Mouse (Mus musculus) lung, postnatal 25 days (tissue): Measurements from ENCODE around the gene Olfr1281.
"Not testable (repeated sequence)": the region's sequence is repeated elsewhere in the genome, so short reads cannot be mapped to it uniquely, and the experiment has no call there.

Source experiments
- DNase-seq: peaks from one replicate; pipeline ENCODE4 v3.0.0; 2022; ENCODE audit warnings: low spot score

Olfr1281 gene

DNA sequence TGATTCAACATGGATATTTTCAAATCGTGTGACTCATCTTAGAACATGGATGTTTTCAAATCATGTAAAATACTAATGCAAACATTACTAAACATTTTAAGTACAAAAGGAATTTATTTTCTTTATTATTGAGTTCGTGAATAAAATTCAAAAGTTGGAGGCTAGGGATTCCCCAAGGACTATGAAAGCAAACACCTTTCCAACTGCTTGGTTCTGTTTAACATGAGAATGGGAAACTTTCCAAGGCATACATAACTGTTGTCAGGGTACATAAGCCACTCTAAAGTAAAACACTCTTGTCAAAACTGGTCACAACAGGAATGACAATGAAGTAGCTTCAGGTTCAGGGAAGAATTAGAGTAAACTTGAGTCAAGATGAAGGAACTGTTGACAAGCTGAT lies at the start of gene Olfr1281:
Gene Olfr1281, plus strand, starts transcription at position 301 of the 400 bp plus-strand sequence.
- no peak for DNase-seq

DNA sequence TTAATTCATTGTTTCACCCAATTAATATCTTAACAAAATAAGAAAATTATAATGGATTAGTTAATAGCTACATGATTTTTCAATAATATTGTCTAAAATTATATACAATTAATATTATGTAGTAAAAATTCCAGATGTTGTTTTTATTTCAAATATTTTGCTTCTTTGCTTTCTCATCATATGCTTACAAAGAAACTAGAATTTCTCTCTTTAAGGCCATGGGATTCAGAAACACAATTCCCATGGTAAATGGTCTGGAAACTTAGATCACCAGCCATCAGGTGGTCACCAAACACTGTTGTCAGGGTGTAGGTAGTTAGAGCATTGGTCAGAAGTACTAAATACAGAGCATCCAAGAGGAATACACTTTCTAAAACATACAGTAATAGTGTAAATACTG lies 36.5 kb upstream of the Olfr1281 start, which contains the start of gene Olfr1278:
Gene Olfr1278, plus strand, starts transcription at position 301 of the 400 bp plus-strand sequence.
- no peak for DNase-seq

DNA sequence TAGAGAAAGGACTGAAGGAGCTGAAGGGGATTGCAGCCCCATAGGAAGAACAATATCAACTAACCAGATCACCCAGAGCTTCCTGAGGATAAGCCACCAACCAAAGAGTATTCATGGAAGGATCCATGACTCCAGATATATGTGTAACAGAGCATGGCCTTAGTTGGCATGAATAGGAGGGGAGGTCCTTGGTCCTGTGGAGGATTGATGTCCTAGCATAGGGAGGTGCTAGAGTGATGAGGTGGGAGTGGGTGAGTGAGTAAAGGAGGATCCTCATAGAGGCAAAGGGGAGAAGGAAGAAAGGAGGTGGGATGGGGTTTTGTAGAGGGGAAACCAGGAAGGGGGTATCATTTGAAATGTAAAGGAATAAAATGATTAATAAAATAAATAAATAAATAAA lies 27.8 kb upstream of the Olfr1281 start:
- DNase-seq: no peak

DNA sequence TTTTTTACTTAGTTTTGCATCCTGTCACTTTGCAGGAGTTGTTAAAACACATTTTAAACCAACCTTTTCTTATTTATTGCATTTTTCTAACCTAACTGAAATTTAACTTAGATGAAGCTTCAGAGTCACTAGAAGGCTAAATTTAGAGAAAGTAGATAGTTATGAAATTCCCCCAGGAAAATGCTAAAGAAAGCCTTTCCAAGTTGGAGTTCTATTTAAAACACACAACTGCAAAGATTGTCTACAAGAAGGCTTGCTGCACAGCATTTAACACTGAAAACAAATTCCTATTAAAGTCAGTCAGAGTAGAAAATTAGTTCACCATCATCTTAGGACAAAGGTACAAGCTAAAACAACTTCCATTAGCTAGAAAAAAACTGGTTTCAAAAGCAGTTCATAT lies 25.9 kb upstream of the Olfr1281 start, which contains the start of gene Olfr1279:
Gene Olfr1279, plus strand, starts transcription at position 262 of the 400 bp plus-strand sequence.
- no peak for DNase-seq

DNA sequence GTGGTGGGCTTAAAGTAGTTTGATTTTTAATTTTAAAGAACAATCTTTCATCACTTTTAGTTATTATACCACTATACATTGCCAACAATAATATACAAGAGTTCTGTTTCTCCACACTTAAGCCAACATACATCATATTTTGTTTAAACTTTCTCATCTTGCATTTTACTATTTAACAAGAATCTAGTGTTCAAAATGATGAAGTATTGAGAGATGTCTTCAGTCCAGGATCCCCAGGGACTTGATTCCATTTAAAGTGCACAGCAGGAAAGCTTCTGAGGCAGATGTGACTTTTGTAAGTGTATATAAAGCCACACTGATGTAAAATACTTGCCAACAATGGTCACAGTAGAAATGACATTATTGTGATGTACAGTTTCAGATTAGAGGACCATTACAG lies 12.6 kb upstream of the Olfr1281 start, which contains the start of gene Olfr1280:
Gene Olfr1280, plus strand, starts transcription at position 301 of the 400 bp plus-strand sequence.
- DNase-seq: no peak

DNA sequence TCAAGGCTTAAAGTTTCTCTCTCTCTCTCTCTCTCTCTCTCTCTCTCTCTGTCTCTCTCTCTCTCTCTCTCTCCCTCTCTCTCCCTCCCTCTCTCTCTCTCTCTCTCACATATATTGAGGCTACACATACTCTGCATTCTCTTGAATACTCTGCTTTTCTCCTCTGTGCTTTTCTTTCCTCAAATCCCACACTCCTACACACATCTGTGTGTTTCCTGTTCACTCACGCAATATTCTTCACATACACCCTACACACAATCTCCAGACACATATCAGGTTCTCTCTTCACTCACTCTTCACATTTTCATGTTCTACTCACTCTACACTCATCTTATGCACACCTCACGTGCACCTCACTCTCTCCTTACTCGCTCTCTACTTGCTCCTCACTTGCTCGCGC lies 7.4 kb downstream of the Olfr1281 start:
- not testable (repeated sequence) for DNase-seq

DNA sequence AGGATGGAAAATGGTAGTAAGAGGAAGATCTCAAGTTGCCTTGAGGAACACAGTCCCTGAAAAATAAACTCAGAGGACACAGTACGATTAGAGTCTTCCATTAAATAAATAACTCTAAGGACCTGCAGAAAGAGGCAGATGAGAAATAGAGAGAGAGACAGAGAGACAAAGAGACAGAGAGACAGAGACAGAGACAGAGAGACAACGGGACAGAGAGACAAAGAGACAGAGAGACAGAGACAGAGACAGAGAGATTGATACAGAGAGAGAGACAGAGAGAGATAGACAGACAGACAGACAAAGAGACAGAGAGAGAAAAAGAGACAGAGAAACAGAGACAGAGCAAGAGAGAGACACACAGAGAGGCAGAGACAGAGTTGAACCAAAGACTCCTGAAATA lies 9.7 kb downstream of the Olfr1281 start, which contains the start of gene Olfr1282:
Gene Olfr1282, minus strand, starts transcription at position 101 of the 400 bp plus-strand sequence.
- no peak for DNase-seq

DNA sequence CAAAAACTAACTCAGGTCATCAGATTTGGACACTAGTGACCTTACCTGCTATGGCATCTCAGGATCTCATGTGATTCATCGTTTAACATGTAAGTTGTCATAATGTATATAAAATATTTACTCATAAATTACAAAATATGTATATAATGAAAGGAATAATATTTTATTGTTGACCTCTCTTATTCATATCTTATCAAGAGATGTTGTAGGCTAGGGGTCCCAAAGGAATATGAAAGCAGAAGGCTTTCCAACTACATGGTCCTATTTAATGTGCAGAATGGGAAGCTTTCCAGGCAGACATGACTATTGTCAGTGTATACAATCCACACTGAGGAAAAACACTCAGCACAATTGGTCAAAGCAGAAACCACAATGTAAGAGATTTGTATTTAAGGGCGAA lies 40.2 kb downstream of the Olfr1281 start, which contains the start of gene Olfr1283:
Gene Olfr1283, plus strand, starts transcription at position 301 of the 400 bp plus-strand sequence.
- DNase-seq: no peak

DNA sequence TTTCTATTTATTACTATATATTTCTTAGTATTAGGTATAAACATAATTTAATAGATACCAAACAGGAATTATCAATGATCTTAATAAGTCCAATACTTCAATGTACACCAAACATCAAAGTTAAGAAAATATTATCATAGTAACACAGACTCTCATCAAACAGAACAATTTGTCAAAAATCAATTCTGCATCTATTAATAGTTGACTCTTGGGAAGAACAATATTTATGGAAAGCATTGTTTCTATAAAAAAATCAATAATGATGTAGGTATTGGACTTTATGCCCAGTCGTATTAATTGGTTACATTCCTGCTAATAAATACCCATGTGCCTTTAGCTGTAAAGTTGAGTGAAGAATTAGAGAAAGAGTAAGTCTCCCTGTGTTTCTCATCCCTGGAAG lies 48.9 kb downstream of the Olfr1281 start, which contains the start of gene Olfr1284:
Gene Olfr1284, plus strand, starts transcription at position 301 of the 400 bp plus-strand sequence.
- no peak for DNase-seq
